Mouse (Mus musculus): ENCODE results near the gene Cd3e. TPM values are rescaled to one million over a fixed set of nuclear protein-coding genes. Genes with fewer than 3 reads are reported as not detected.
"Not testable (repeated sequence)": the region's sequence is repeated elsewhere in the genome, so short reads cannot be mapped to it uniquely, and the experiment has no call there.

Gene Cd3e
- polyA plus RNA-seq, 1 experiment from 2014 or later, result not detected

DNA sequence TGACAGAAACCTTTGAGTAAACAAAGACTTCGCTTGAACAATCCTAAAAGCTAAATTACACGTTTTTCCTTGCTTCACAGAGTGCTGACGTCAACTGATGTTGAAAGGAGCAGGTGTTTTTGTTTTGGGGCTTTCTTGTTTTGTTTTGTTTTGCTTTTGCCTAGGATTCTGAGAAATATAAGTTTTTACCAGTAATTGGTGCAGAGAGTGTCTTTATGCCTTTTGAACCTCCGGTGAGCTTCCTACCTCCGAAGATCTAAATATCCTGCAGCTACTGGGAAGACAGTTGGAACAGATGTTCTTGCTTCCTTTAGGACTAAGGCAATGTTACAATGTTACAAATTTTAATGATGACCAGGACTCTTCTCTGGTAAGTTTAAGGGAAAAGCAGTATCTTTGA lies 30.1 kb upstream of the Cd3e start, which contains the start of gene Mpzl2:
Mpzl2 (plus strand) TSS at position 301 of the 400 bp plus-strand sequence.
- peaks cover 25% of the 10 kb centered on the region for H3K4me1 ChIP-seq (replicated peaks)
- H3K36me3 ChIP-seq, result no peaks in the 10 kb centered on the region
- peaks cover 65% of the 10 kb centered on the region for H3K27me3 ChIP-seq (ENCODE audit: insufficient read depth, poor library complexity, severe bottlenecking)
- H3K27ac ChIP-seq, result no peak within 1 kb of the TSS
- H3K9me3 ChIP-seq, result no peaks in the 10 kb centered on the region
- 65% methylated on average over 5 of the region's 5 CpGs for WGBS
- no peak for DNase-seq (ENCODE audit: low spot score)
- peak within 1 kb of the TSS; percentile 18; the same call in 1 of the 2 replicates for H3K4me3 ChIP-seq

DNA sequence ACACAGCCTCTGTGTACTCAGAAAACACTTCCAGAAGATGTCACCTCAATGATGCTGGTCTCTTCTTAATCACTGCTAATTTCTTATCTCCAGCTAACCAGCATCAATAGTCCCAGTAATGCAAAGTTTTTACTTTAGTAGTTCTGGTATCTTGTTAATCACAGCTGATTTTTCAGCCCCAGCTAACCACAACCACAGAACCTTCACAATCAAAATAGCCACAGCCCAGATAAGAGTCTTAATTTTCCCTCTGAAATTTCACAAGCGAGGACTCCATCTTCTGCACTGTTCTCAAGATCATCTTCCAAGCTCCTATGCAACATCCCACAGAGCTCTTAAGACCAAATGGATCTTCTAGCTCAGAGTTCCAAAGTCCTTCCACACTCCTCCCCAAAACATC lies 28.4 kb upstream of the Cd3e start:
- H3K27me3 ChIP-seq (ENCODE audit: insufficient read depth, poor library complexity, severe bottlenecking), result peaks cover 48% of the 10 kb centered on the region
- not testable (repeated sequence) for DNase-seq (ENCODE audit: low spot score); H3K36me3 ChIP-seq; H3K4me3 ChIP-seq; H3K27ac ChIP-seq; H3K9me3 ChIP-seq
- H3K4me1 ChIP-seq (replicated peaks), result peaks cover 21% of the 10 kb centered on the region
- 91% methylated on average over 1 of the region's 1 CpGs for WGBS

DNA sequence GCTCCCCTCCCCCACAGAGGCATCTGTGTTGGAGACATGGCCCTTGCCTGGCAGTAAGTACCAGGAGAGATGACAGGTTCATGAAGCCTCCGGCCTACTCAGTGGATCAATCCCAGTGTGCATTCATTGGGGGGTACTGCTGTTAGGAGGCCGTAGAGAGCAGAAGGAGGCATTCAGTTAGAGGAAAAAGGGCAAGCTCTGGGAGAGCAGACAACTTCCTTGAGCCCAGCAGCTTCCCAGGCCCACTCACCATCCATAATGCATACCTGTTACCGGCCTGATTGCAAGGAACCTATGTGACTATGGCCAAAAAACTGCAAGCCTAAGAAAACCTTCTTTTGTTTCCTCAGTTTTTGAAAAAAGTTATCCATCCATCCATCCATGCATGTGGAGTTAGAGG lies 25.1 kb upstream of the Cd3e start:
- Histone ChIP-seq H3K9me3 (no peaks in the 10 kb centered on the region), H3K36me3 (no peaks in the 10 kb centered on the region), H3K27ac (no peak overlapping the region), H3K4me3 (no peak overlapping the region), H3K4me1 (replicated peaks) (no peaks in the 10 kb centered on the region), H3K27me3 (ENCODE audit: insufficient read depth, poor library complexity, severe bottlenecking) (peaks cover 15% of the 10 kb centered on the region)
- 78% methylated on average over 3 of the region's 3 CpGs for WGBS
- no peak for DNase-seq (ENCODE audit: low spot score)

DNA sequence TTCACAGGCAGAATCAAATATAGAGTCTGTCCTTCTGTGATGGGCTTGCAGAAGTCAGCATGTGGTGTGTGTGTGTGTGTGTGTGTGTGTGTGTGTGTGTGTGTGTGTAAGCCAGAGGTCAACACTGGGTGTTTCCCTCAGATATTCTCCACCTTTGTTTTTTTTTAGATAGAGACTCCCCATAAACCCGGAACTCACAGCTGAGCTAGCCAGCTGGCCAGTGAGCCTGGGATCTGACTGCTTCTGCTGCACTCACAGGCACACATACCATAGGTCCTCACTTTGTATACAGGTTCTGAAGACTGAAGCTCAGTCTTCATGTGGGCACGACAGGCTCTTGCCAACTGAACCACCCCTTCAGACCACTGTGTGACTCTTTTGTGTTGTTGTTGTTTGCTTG lies 22.8 kb upstream of the Cd3e start:
- WGBS, result 78% methylated on average over 2 of the region's 2 CpGs
- Histone ChIP-seq H3K27me3 (ENCODE audit: insufficient read depth, poor library complexity, severe bottlenecking) (peaks cover 5% of the 10 kb centered on the region; the same call in 1 of the 2 replicates), H3K36me3 (no peaks in the 10 kb centered on the region), H3K4me3 (no peak overlapping the region), H3K4me1 (replicated peaks) (no peaks in the 10 kb centered on the region), H3K9me3 (no peaks in the 10 kb centered on the region), H3K27ac (no peak overlapping the region)
- DNase-seq (ENCODE audit: low spot score), result no peak

DNA sequence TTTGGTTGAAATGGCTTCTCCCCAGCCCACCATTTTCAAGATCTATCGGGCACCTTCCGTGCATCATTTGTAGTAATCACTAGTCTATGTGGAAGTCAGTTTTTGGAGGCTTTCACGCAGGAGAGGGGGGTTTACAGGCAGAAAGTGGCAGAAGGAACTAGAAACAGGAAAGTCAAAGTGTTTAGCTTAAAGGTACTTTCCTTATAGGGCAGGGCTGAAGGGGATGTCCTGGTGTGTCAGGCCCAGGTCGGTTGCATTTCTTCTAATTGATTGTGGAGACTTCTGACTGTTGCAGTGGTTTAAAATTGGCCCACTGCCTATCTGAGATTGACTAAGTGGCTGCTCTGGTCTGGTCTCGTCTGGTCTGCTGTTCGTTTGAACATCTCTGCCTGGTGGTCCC lies 20.9 kb upstream of the Cd3e start:
- peaks cover 8% of the 10 kb centered on the region; the same call in 1 of the 2 replicates for H3K27me3 ChIP-seq (ENCODE audit: insufficient read depth, poor library complexity, severe bottlenecking)
- DNase-seq (ENCODE audit: low spot score), result no peak
- H3K27ac ChIP-seq, result no peak overlapping the region
- no peaks in the 10 kb centered on the region for H3K36me3 ChIP-seq
- 72% methylated on average over 6 of the region's 6 CpGs for WGBS
- no peaks in the 10 kb centered on the region for H3K9me3 ChIP-seq
- no peaks in the 10 kb centered on the region for H3K4me1 ChIP-seq (replicated peaks)
- no peak overlapping the region for H3K4me3 ChIP-seq

DNA sequence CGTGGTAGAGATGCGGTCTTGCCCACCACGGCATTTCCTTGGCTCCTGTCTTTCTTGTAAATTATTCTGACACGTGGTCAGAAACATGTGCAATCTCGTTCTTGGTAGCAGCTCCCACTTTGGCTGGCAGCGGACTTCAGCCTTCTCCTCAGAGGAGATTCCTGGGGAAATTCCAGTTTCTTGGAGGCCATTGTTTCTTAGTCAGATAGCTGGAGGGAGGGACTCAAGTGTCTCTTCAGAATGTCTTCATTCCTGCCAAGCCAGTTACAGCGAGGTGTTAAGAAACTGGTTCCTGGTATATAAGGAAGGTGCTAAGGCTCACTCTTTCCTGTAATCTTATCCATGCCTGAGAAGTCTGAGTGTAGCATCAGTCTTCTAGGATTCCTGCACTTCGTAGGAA lies 17.9 kb upstream of the Cd3e start:
- Histone ChIP-seq H3K27ac (no peak overlapping the region), H3K27me3 (ENCODE audit: insufficient read depth, poor library complexity, severe bottlenecking) (peaks cover 8% of the 10 kb centered on the region; the same call in 1 of the 2 replicates), H3K9me3 (no peaks in the 10 kb centered on the region), H3K4me1 (replicated peaks) (no peaks in the 10 kb centered on the region), H3K4me3 (no peak overlapping the region), H3K36me3 (no peaks in the 10 kb centered on the region)
- no peak for DNase-seq (ENCODE audit: low spot score)
- 80% methylated on average over 8 of the region's 8 CpGs for WGBS

DNA sequence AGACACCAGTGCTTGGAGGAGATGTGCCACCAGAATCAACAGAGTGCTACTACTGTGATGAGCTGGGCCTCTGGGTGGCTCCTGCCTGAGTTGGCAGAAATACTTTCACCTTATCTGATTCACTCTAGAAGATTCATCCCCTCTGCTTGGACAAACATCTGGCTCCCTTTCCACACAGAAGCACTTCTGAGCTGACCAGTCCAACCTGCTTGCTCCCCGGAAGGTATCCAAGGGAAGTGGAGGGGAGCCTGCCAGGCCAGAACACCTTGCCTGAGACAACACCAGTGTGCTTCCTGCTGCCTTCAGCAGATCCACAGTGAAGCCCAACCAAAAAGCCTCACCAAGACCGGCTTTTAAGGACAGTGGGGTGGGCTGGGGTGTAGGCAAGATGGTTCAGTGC lies 14.8 kb upstream of the Cd3e start:
- Histone ChIP-seq H3K9me3 (no peaks in the 10 kb centered on the region), H3K4me3 (no peak overlapping the region), H3K4me1 (replicated peaks) (no peaks in the 10 kb centered on the region), H3K27me3 (ENCODE audit: insufficient read depth, poor library complexity, severe bottlenecking) (0 out of 2 replicates have a peak, but pooled peaks cover 7% of the 10 kb centered on the region), H3K27ac (no peak overlapping the region), H3K36me3 (no peaks in the 10 kb centered on the region)
- DNase-seq (ENCODE audit: low spot score), result no peak
- WGBS, result 83% methylated on average over 2 of the region's 2 CpGs

DNA sequence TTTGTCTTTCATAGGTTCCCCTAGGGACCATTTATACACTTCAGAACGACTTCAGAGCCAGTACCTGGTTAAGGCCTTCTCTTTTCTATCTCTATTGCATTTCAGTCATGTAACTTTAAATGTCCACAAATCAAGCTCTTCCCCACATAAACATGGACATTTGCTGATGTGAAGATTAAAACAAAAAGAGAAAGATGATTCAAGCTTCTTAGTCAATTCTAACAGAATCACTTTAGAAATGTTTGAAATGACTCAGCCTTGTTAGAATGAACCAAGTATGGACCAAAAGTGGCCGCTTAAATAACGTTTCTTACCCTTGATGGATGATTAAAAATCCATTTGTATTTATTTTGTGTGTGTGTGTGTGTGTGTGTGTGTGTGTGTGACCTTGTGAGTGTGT lies 14.2 kb upstream of the Cd3e start:
- no peaks in the 10 kb centered on the region for H3K9me3 ChIP-seq
- H3K27me3 ChIP-seq (ENCODE audit: insufficient read depth, poor library complexity, severe bottlenecking), result 0 out of 2 replicates have a peak, but pooled peaks cover 2% of the 10 kb centered on the region
- WGBS, result 63% methylated on average over 3 of the region's 3 CpGs
- no peak for DNase-seq (ENCODE audit: low spot score)
- no peak overlapping the region for H3K4me3 ChIP-seq
- no peaks in the 10 kb centered on the region for H3K36me3 ChIP-seq
- no peak overlapping the region for H3K27ac ChIP-seq
- no peaks in the 10 kb centered on the region for H3K4me1 ChIP-seq (replicated peaks)

DNA sequence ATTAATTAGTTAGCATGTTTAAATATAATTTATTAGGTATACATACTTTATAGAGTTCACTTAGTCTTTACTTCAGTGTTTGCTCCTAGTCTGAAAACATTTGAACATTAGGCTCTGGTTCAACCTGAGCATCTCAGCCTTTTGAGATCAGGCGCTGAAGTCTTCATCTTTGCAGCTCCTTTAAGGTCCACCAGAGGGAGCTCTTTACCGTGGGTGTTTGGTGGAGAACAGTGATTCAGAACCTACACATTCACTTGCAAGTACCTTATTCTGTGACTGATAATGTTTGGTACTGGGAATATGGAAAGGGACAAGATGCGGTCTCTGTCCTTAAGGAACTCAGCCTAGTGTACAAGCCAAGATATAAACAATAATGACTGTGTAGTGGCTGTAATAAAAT lies 13.4 kb upstream of the Cd3e start:
- no peak overlapping the region for H3K4me3 ChIP-seq
- no peaks in the 10 kb centered on the region for H3K36me3 ChIP-seq
- H3K27me3 ChIP-seq (ENCODE audit: insufficient read depth, poor library complexity, severe bottlenecking), result 0 out of 2 replicates have a peak, but pooled peaks cover 2% of the 10 kb centered on the region
- WGBS, result 10% methylated on average over 3 of the region's 3 CpGs
- H3K9me3 ChIP-seq, result no peaks in the 10 kb centered on the region
- peak; percentile 57 for DNase-seq (ENCODE audit: low spot score)
- no peak overlapping the region for H3K27ac ChIP-seq
- no peaks in the 10 kb centered on the region for H3K4me1 ChIP-seq (replicated peaks)

DNA sequence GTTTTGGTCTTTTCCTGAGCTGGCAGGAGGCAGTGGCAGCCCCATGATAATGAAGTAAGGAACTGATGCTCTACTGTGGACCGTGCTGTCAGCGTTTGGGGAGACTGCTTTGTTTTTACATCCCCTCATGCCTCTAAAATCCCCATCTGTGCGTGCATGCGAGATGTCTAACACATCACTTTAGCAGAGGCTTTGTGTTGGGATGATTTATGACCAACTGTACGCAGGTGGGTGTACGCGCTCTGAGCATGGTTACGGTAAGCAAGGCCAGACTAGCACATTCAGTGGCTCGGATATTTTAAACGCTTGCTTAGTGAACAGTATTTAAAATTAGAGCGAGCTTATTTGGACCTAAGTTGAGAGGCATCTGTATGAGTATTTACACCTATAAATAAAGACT lies 8.6 kb upstream of the Cd3e start:
- H3K4me3 ChIP-seq, result no peak overlapping the region
- H3K9me3 ChIP-seq, result no peaks in the 10 kb centered on the region
- no peaks in the 10 kb centered on the region for H3K4me1 ChIP-seq (replicated peaks)

DNA sequence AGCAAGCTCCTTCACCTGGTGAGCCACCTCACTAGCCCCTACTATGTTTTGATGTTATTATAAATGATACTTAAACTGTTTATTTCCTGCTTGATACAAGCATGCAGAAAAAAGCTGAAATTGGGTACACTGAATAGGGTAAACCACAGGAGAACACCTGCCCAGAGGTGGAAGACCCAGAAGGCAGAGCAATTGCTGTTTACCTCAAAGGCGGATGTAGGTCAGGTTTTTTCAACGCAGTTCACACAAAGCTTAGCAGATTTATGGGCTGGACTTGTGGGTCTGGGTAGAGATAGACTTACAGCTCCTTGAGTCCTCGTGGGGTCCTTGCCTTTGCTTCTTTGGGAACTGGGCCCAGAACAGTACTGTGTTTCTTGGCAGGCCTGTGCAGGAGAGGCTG lies 6.4 kb upstream of the Cd3e start:
- no peaks in the 10 kb centered on the region for H3K9me3 ChIP-seq
- H3K27me3 ChIP-seq (ENCODE audit: insufficient read depth, poor library complexity, severe bottlenecking), result no peaks in the 10 kb centered on the region
- H3K4me1 ChIP-seq (replicated peaks), result no peaks in the 10 kb centered on the region
- DNase-seq (ENCODE audit: low spot score), result no peak
- H3K36me3 ChIP-seq, result no peaks in the 10 kb centered on the region
- no peak overlapping the region for H3K27ac ChIP-seq
- WGBS, result 78% methylated on average over 3 of the region's 3 CpGs
- no peak overlapping the region for H3K4me3 ChIP-seq

More for the DNA sequence above, 8.6 kb upstream of the Cd3e start:
- WGBS, result 90% methylated on average over 11 of the region's 11 CpGs
- Histone ChIP-seq H3K27ac (no peak overlapping the region), H3K36me3 (no peaks in the 10 kb centered on the region), H3K27me3 (ENCODE audit: insufficient read depth, poor library complexity, severe bottlenecking) (no peaks in the 10 kb centered on the region)
- no peak for DNase-seq (ENCODE audit: low spot score)

DNA sequence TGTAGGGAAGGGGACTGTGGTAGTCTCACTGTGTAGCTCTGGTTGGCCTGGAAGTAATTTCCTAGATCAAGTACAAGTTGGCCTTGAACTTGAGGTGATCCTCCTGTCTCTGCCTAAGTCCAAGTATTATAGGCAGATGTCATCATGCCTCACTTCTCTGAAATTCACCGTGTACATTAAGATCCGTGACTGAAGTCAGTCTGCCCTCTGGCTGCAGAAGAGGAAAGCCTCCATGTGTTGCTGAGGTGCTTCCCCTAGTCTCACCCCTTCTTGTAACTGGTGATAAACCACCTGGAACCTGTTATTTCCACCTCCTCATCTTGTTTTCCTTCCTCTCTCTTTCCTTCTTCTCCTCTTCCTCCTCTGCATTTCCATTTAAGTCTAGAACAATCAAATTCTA lies 5.5 kb upstream of the Cd3e start:
- no peaks in the 10 kb centered on the region for H3K9me3 ChIP-seq
- DNase-seq (ENCODE audit: low spot score), result no peak
- 39% methylated on average over 2 of the region's 2 CpGs for WGBS
- H3K4me1 ChIP-seq (replicated peaks), result no peaks in the 10 kb centered on the region
- H3K27me3 ChIP-seq (ENCODE audit: insufficient read depth, poor library complexity, severe bottlenecking), result no peaks in the 10 kb centered on the region
- no peak overlapping the region for H3K27ac ChIP-seq
- H3K36me3 ChIP-seq, result no peaks in the 10 kb centered on the region
- no peak overlapping the region for H3K4me3 ChIP-seq

DNA sequence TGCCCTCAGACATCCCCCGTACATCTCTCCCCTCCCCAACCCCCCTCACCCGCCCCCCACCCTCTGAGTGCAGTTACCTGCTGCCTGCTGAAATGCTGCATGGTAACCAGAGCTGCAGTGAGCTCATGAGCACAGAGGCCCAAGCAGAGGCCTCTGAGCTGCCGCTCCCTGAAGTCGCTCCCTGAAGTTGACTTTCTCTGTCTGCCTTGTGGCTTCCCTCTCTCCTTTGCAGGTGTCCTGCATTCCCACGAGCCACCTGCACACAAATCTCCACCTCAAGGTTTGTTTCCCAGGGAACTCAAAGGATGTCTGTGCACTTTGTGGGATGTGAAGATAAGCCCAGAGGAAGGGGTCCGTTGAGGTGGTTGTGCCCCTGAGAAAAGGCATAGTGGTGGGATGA lies 1.9 kb upstream of the Cd3e start:
- no peak overlapping the region for H3K27ac ChIP-seq
- H3K27me3 ChIP-seq (ENCODE audit: insufficient read depth, poor library complexity, severe bottlenecking), result 0 out of 2 replicates have a peak, but pooled peaks cover 3% of the 10 kb centered on the region
- WGBS, result 54% methylated on average over 6 of the region's 6 CpGs
- H3K4me3 ChIP-seq, result no peak overlapping the region
- no peaks in the 10 kb centered on the region for H3K36me3 ChIP-seq
- no peaks in the 10 kb centered on the region for H3K9me3 ChIP-seq
- no peak for DNase-seq (ENCODE audit: low spot score)
- no peaks in the 10 kb centered on the region for H3K4me1 ChIP-seq (replicated peaks)

DNA sequence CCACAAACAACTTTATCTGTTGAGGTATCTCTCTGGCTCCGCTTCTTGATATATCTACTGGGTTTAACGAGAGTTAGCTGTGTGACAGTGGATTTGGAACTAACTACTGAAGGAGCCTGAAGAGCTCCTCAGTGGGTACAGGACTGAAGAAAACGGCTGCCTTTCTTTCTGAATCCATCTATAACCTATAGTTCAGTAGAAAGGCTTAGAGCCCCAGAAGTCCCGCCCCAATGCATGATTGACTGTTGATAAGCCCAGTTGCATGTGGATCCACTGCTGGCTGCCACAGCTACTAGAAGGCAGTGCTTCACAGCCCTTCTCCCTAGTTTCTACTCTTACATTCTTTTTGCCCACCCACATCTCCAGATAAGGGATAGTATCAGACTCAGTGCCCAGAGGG lies 1.0 kb upstream of the Cd3e start:
- 83% methylated on average over 4 of the region's 4 CpGs for WGBS
- no peaks in the 10 kb centered on the region for H3K36me3 ChIP-seq
- 0 out of 2 replicates have a peak, but pooled peaks cover 3% of the 10 kb centered on the region for H3K27me3 ChIP-seq (ENCODE audit: insufficient read depth, poor library complexity, severe bottlenecking)
- H3K4me1 ChIP-seq (replicated peaks), result no peaks in the 10 kb centered on the region
- H3K9me3 ChIP-seq, result no peaks in the 10 kb centered on the region
- H3K27ac ChIP-seq, result no peak overlapping the region
- no peak overlapping the region for H3K4me3 ChIP-seq
- DNase-seq (ENCODE audit: low spot score), result no peak

Measured in hindbrain, embryonic 10.5 days (tissue).